Mouse (Mus musculus): ENCODE results near the gene Pced1b. TPM values are rescaled to one million over a fixed set of nuclear protein-coding genes. Genes with fewer than 3 reads are reported as not detected.
A peak's percentile ranks its signal among the peaks of the same experiment; 100 is the strongest.
"Not testable (repeated sequence)": the region's sequence is repeated elsewhere in the genome, so short reads cannot be mapped to it uniquely, and the experiment has no call there.

Pced1b gene
- polyA plus RNA-seq, 1 experiment from 2014 or later, result 3.3 TPM

DNA sequence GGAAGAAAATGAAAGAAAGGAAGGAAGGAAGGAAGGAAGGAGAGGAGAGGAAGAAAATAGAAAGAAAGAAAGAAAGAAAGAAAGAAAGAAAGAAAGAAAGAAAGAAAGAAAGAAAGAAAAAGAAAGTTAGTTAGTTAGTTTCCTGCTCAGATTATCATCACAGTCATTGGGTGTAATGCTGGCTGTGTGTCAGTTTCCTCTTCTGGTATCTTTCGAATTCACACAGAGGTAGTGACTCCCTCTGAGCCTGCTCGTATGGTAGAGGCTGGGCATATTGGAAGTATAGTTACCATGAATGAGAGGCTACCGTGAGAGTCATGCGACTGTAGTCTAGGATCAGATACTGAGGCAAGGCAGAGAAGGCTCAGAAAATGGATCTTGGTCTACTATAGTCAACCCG, 104.8 kb downstream of the Pced1b start:
- Histone ChIP-seq H3K79me2 (ENCODE audit: inconsistent target) (no peaks in the 10 kb centered on the region), H3K27ac (no peak overlapping the region), H3K36me3 (ENCODE audit: inconsistent target) (no peaks in the 10 kb centered on the region), H3K4me3 (ENCODE audit: inconsistent target) (no peak overlapping the region)
- WGBS (ENCODE audit: missing documents), result 78% methylated on average over 5 of the region's 5 CpGs

DNA sequence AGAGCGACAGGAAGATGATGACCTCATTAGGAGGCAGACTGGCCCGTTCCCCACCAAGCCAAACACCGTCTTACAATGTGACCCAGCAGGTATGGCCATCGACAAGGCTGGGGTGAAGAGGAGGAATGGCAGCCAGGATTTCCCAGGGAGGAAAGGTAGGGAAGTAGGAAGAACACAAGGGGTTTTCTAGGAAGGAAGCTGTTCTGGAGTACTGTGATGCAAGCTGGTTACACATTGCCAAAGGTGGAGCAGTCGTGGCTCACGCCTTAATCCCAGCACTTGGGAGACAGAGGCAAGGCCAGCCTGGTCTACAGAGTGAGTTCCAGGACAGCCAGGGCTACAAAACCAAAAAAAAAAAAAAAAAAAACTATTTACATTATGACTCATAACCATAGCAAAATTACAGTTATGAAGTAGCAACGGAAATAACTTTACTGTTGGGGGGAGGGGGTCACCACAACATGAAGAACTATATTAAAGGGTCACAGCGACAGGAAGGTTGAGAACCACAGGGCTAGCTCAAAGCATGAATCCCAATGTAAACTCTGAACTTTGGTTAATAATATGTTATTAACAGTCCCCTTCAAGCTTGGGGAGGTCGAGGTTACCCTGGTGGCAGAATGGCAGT, 108.9 kb downstream of the Pced1b start:
- Histone ChIP-seq H3K79me2 (ENCODE audit: inconsistent target) (no peaks in the 10 kb centered on the region), H3K4me3 (ENCODE audit: inconsistent target) (no peak overlapping the region), H3K27ac (no peak overlapping the region), H3K36me3 (ENCODE audit: inconsistent target) (no peaks in the 10 kb centered on the region)
- 58% methylated on average over 9 of the region's 9 CpGs for WGBS (ENCODE audit: missing documents)

DNA sequence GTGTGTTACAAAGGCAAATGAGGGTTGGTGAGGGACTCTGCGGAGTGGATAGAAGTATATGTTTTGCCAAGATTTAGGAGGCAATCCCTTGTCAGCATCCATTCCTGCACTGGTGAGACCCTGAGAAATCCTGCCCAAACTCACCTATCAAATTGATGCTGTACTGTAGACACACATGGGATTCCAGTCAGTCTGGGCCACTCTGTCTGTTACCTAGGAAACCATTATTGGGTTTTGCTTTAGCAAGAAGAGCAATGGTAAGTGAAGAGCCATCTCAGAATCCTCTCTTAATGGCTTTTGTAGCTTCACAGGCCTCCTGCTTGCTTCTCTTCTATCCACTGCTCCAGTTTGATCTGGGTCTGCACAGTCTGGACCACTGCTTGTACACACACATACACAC, 110.1 kb downstream of the Pced1b start:
- 100% methylated on average over 1 of the region's 1 CpGs for WGBS (ENCODE audit: missing documents)
- Histone ChIP-seq H3K36me3 (ENCODE audit: inconsistent target) (no peaks in the 10 kb centered on the region), H3K27ac (no peak overlapping the region), H3K79me2 (ENCODE audit: inconsistent target) (peaks cover 3% of the 10 kb centered on the region), H3K4me3 (ENCODE audit: inconsistent target) (no peak overlapping the region)

DNA sequence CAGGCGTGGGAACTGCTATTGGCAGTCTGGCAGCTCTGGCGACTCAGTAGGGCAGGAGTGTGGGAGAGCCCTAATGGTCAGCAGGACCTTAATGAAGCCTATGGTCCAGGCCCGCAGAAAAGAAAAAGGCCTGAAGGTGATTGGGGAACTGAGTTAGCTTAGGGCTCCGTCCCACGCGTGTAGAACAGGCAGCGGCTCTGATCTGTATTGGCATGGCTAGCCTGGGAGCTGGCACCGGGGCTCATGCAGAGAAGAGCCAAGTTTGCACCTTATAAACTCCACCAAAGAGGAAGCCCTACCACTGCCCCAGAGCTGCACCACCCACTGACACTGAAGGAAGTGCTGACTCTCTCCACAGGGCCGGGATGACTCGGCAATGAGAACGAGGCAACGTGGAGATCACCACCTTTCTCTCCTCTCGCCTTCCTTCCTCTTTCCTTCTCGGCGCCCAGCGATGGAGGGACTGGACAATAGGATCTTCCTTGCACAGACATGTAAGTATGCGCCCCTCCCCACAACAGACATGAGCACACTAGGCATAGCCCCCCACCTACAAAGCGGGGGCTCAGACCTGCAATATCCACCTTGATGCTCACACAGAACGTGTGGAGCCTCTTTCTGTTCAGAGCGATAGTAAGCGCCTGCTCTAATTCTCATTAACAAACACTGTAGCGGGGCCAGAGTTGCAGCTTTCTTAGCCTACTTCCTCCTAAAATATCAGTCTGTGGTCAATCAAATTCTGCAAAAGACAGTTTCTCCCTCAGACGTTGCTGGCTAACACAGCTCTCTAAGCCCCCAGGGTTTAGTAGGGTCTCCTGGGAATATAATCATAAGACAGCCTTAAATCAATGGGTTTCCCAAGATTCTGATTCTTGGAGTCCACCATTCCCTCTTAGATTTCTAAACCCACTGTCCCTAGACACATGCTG, 114.2 kb downstream of the Pced1b start:
- Histone ChIP-seq H3K79me2 (ENCODE audit: inconsistent target) (peaks cover 20% of the 10 kb centered on the region), H3K36me3 (ENCODE audit: inconsistent target) (no peaks in the 10 kb centered on the region), H3K27ac (peak overlapping the region; percentile 90), H3K4me3 (ENCODE audit: inconsistent target) (peak overlapping the region; percentile 43)
- 3% methylated on average over 23 of the region's 23 CpGs for WGBS (ENCODE audit: missing documents)

- Histone ChIP-seq H3K27ac (peak overlapping the region; percentile 90), H3K36me3 (ENCODE audit: inconsistent target) (no peaks in the 10 kb centered on the region), H3K4me3 (ENCODE audit: inconsistent target) (peak overlapping the region; percentile 43), H3K79me2 (ENCODE audit: inconsistent target) (peaks cover 20% of the 10 kb centered on the region)
- WGBS (ENCODE audit: missing documents), result under 1% methylated on average over 8 of the region's 8 CpGs
These were observed 114.9 kb downstream of the Pced1b start for GRCm38 (mm10) chr15:97361771-97362171.

DNA sequence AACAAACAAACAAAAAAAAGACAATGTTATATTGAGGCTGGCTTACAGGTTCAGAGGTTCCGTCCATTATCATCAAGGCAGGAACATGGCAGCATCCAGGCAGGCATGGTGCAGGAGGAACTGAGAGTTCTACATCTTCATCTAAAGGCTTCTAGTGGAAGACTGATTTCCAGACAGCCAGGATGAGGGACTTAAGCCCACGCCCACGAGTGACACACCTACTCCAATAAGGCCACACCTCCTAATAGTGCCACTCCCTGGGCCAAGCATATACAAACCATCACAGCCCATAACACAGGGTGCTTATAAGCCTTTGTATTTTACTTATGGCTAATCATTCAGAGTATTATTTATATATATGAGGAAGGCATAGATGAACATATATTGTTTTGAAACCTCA, 117.4 kb downstream of the Pced1b start:
- 76% methylated on average over 3 of the region's 3 CpGs for WGBS (ENCODE audit: missing documents)
- not testable (repeated sequence) for H3K27ac ChIP-seq; H3K36me3 ChIP-seq (ENCODE audit: inconsistent target); H3K4me3 ChIP-seq (ENCODE audit: inconsistent target)
- peaks cover 25% of the 10 kb centered on the region for H3K79me2 ChIP-seq (ENCODE audit: inconsistent target)

DNA sequence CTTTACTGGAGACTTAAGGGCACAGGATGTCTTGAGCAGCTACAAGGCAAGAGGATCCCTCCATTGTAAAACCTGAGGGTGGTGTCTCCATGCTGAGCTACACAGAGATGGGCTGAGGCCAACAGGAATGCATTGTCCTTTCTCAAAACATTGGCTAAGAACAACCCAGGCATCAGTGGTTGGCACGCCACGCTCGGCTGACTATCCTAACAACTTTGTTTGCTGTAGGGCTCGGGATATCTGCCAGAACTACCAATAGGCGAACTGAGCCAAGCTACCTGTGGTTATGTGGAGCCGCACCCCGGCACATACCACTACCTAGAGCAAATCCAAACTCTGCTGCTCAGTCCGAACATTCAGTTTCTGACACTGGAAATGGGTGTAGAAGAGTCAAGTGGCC, 118.1 kb downstream of the Pced1b start:
- WGBS (ENCODE audit: missing documents), result 91% methylated on average over 8 of the region's 8 CpGs
- H3K27ac ChIP-seq, result no peak overlapping the region
- H3K79me2 ChIP-seq (ENCODE audit: inconsistent target), result peaks cover 25% of the 10 kb centered on the region
- no peaks in the 10 kb centered on the region for H3K36me3 ChIP-seq (ENCODE audit: inconsistent target)
- no peak overlapping the region for H3K4me3 ChIP-seq (ENCODE audit: inconsistent target)

- H3K27ac ChIP-seq, result no peak overlapping the region
- peaks cover 16% of the 10 kb centered on the region; the same call in 1 of the 2 replicates for H3K79me2 ChIP-seq (ENCODE audit: inconsistent target)
- 96% methylated on average over 8 of the region's 9 CpGs for WGBS (ENCODE audit: missing documents)
- no peak overlapping the region for H3K4me3 ChIP-seq (ENCODE audit: inconsistent target)
- H3K36me3 ChIP-seq (ENCODE audit: inconsistent target), result no peaks in the 10 kb centered on the region
These were observed 121.2 kb downstream of the Pced1b start for GRCm38 (mm10) chr15:97368035-97368608.

- Histone ChIP-seq H3K79me2 (ENCODE audit: inconsistent target) (peaks cover 11% of the 10 kb centered on the region; the same call in 1 of the 2 replicates), H3K27ac (no peak overlapping the region), H3K4me3 (ENCODE audit: inconsistent target) (no peak overlapping the region), H3K36me3 (ENCODE audit: inconsistent target) (no peaks in the 10 kb centered on the region)
- 94% methylated on average over 5 of the region's 7 CpGs for WGBS (ENCODE audit: missing documents)
These were observed 121.7 kb downstream of the Pced1b start for GRCm38 (mm10) chr15:97368631-97369030.

- no peaks in the 10 kb centered on the region for H3K36me3 ChIP-seq (ENCODE audit: inconsistent target)
- WGBS (ENCODE audit: missing documents), result 94% methylated on average over 10 of the region's 10 CpGs
These were observed 122.2 kb downstream of the Pced1b start for GRCm38 (mm10) chr15:97369144-97369543.

DNA sequence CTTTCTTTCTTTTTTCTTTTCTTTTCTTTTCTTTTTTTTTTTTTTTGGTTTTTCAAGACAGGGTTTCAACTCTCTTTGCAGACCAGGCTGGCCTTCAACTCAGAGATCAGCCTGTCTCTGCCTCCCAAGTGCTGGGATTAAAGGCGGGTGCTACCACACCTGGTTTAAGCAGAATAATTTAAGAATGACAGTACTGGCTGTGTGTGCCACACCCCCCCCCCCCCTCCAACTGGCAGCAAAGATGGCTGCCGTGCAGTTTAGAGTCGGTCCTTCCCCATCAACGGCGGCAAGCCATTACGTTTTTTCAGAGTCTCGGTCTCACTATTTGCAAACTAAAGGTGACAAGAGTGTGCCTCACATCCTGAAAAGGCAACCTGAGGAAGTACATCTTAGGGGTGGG, 124.0 kb downstream of the Pced1b start:
- Histone ChIP-seq H3K4me3 (ENCODE audit: inconsistent target) (no peak overlapping the region), H3K36me3 (ENCODE audit: inconsistent target) (no peaks in the 10 kb centered on the region), H3K79me2 (ENCODE audit: inconsistent target) (peaks cover 10% of the 10 kb centered on the region; the same call in 1 of the 2 replicates), H3K27ac (no peak overlapping the region)
- 96% methylated on average over 7 of the region's 7 CpGs for WGBS (ENCODE audit: missing documents)

More at GRCm38 (mm10) chr15:97369144-97369543, 122.2 kb downstream of the Pced1b start:
- Histone ChIP-seq H3K4me3 (ENCODE audit: inconsistent target) (no peak overlapping the region), H3K27ac (no peak overlapping the region), H3K79me2 (ENCODE audit: inconsistent target) (peaks cover 10% of the 10 kb centered on the region; the same call in 1 of the 2 replicates)

GRCm38 (mm10) chr15:97372043-97372442, 125.1 kb downstream of the Pced1b start:
- not testable (repeated sequence) for H3K27ac ChIP-seq; H3K4me3 ChIP-seq (ENCODE audit: inconsistent target); H3K79me2 ChIP-seq (ENCODE audit: inconsistent target); H3K36me3 ChIP-seq (ENCODE audit: inconsistent target)
- 95% methylated on average over 2 of the region's 3 CpGs for WGBS (ENCODE audit: missing documents)

GRCm38 (mm10) chr15:97372611-97373131, 125.8 kb downstream of the Pced1b start:
- Histone ChIP-seq H3K79me2 (ENCODE audit: inconsistent target) (peaks cover 10% of the 10 kb centered on the region; the same call in 1 of the 2 replicates), H3K27ac (peak overlapping the region; percentile 75), H3K36me3 (ENCODE audit: inconsistent target) (no peaks in the 10 kb centered on the region), H3K4me3 (ENCODE audit: inconsistent target) (no peak overlapping the region)
- WGBS (ENCODE audit: missing documents), result 73% methylated on average over 6 of the region's 6 CpGs

DNA sequence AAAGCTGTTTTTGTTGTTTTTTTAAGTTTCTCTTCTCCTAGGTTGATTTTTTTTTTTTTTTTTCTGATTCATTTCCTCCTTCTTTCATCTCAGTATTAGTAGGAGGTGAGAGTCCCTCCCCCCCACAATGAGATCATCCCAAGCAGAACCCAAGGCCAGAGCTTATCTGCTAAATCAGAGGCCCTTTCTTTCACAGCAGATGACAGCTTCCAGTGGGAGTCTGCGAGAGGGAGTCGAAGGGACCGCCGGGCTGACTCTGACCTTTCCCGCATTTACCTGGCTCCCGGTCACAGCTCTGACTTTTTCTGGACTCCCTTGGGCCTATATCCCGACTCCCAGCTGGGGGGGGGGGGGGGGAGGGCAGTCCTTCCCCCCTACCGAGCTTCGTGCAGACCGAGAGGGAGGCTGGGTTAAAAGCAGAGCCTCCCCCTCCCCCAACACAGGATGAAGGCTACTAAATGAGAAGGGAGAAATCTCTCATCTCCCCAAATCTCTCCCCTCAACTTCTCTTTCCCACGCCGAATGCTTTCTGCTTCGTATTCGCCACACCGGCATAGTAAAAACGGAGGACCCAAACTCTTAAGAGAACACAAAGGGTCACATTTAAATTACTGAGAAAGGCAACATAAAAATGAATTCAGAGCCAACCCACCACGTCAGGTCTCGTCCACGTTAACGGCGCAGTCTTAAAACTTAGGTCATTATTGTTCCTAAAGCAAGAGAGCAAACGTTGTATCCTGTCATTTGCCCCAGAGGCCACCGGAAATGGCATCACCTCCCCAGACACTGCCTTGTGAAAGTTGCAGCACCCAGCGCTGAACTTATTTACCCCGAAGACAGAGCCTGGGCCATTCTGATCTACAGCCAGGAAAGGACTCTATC, 126.5 kb downstream of the Pced1b start:
- peak overlapping the region; percentile 75 for H3K27ac ChIP-seq
- peak overlapping the region; percentile 8; the same call in 1 of the 2 replicates for H3K4me3 ChIP-seq (ENCODE audit: inconsistent target)
- 33% methylated on average over 25 of the region's 25 CpGs for WGBS (ENCODE audit: missing documents)
- H3K79me2 ChIP-seq (ENCODE audit: inconsistent target), result peaks cover 5% of the 10 kb centered on the region; the same call in 1 of the 2 replicates
- no peaks in the 10 kb centered on the region for H3K36me3 ChIP-seq (ENCODE audit: inconsistent target)
